Mouse (Mus musculus): ENCODE data around the gene Mcoln2. TPM values are rescaled to one million over a fixed set of nuclear protein-coding genes. Genes with fewer than 3 reads are reported as not detected.

Gene Mcoln2
- under 1 TPM; 0.33 to 0.35 TPM for total RNA-seq (2021)
- long read RNA-seq, experiment 1, result 0 reads
- long read RNA-seq, experiment 2, partial matches to known transcripts, result 0 of 1 reads
- long read RNA-seq, experiment 2, other reads (novel, unspliced or antisense), result 0 of 1 reads

- no peak for DNase-seq
Measured at GRCm38 (mm10) chr3:146149156-146150057, at the start of gene Mcoln2. Gene Mcoln2 (plus strand): TSS chr3:146149833.

DNA sequence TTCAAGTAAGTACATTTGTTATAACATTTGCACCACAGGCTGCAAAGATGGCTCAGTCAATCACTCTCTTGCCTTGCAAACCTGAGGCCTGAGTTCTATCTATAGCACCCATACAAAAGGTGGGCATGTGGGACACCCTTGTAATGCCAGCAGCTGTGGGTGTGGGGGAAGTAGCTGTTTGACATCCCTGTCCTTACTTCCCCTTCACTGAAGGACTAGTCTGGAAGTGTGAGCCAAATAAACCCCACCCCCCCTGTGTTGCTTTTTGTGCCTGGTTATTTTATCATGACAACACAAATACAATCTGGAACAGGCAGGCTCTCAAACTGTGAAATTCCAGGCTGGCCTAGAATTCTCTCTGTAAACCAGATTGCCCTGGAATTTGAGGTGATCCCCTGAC lies 49.7 kb upstream of the Mcoln2 start:
- DNase-seq, result no peak

- DNase-seq, result no peak
Measured at GRCm38 (mm10) chr3:146102049-146102448, 47.6 kb upstream of the Mcoln2 start.

DNA sequence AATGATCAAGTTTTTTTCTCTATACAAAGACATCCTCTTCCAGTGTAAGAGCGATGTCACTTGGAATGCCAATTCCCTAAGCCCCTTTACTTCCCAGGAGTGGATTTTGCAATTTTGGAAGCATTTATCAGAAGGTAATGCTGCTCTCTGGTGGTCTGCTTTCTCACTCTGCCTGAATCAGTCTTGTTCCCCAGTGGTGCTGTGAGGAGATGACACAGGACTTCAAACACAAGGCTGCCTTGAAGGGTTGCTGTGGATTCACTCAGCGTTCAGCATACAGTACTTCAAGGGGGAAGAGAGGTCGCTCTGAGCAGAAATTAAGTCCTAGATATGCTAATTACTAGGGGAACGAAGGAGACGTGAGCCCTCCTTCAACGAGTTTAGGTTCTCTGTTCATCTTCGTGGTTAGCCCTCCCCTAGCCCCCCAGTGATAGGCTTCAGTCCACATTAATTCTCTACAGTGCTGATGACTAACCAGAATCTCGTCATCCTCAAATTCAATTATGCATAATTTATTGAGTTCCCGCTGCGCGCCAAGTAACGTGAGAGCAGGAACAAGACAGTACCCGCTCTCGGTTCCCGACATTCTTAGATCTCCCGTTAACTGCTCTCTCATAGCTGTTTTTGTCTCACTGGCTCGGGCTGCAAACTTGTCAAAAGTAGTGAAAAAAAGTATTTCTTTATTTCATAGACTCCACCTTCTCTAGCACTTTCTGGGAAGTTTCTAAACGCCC lies 42.4 kb upstream of the Mcoln2 start:
- no peak for DNase-seq

DNA sequence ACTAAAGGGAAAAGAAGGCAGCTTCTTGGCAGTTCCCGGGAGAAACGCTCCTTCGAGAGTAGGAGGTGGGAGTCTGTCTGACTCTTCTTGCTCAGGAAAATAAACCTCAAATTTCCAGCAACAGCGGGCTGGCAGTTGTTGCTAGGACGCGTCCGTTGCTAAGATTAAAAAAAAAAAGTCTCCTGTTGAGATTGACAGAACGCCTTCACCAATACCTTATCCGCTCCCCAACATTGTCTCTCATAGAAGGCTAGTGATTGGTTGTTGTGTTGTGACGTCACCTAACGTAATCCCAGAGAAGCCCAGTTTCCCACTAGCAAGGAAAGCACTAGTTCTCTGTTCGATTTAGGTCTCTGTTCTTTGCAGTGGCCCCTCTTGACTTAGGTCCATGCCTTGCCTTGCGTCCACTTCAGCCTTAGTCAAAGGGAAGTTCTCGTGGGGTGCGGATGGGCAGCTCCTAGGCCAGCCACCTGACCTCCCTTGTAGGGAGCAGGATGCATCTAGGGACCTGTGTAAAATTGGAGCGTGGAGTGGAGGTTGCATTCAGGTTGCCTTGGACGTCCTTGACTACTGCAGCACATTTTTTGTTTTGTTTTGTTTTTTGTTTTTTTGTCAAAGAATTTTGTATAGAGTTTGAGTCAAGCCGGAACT lies 41.6 kb upstream of the Mcoln2 start, which contains the start of gene Wdr63:
Gene Wdr63, minus strand, starts transcription at position 210 of the 651 bp plus-strand sequence.
- DNase-seq, result no peak

DNA sequence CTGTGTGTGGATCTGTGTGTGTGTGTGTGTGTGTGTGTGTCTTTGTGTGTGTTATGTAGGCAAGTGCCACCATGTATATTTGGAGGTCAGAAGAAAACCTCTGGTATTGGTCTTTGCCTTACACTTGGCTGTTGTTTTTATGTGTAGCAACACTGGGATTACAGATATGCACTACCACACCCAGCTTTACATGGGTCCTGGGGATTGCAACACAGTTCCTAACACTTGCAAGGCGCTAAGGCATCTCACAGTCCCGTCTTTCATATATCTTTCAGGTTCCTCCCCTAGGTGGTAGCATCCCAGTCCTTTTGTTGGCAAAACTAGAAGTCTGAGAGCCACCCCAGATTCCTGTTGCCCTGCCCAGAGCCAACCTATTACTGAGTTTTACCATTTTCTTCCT lies 40.7 kb upstream of the Mcoln2 start:
- DNase-seq, result no peak

- DNase-seq, result no peak
Measured at GRCm38 (mm10) chr3:146110358-146110757, 39.3 kb upstream of the Mcoln2 start.

DNA sequence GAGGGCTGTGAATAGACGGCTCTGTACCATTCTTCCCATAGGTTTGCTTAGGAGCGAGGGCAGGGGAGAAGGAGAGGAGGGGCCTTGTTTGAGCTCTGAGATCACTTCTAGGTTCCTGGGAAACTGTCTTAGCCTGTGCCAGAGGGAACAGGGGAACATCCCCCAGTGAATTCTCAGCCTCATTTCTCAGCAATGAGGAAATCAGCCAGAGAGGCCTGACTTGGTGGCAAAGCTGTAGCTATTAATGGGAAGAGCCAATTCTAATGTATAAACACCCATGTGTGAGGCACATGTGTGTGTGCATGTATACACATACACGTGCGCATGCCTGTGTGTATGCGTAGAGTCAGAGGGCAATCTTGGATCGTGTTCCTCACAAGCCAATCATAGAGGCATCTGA lies 38.7 kb upstream of the Mcoln2 start:
- no peak for DNase-seq

DNA sequence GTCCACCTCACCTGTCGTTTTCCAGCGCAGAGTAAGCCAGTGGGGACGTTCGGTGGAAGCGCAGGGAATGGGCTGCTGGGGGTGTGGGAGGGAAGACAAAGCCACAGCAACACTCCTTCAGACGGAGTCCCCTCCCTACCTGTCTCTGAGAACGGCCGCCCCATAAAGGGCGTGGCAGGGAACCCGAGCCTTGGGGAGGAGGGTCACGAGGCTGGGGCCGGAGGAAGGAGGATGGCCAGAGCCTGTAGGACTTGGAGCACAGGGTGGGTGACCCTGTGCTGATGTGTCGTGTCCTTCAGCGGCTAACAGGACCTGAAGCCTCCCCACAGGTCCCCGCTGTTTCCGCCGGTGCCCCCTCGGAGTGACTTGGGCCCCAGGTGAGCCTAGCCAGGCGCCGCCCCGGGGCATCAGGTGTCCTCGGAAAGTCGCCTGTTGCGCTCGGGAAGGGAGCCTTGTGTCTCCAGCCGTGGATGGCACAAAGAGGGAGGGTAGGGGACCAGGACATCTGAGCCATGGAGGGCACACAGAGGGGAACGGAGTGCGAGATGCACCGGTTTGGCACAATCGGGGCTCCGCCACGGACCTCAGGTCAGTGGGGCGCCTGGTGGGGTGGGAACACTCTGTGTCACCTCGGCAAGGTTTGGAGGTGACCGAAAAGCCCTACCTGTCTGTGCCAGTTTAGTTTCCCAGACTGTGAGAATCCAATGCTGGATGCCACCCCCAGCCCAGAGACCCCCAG lies 32.2 kb upstream of the Mcoln2 start, which contains the start of gene Mcoln3:
Gene Mcoln3, plus strand, starts transcription at position 193 of the 739 bp plus-strand sequence.
- no peak for DNase-seq

- DNase-seq, result no peak
Measured at GRCm38 (mm10) chr3:146117997-146118457, 31.6 kb upstream of the Mcoln2 start.

GRCm38 (mm10) chr3:146121310-146122124 lies 28.1 kb upstream of the Mcoln2 start:
- DNase-seq, result no peak

DNA sequence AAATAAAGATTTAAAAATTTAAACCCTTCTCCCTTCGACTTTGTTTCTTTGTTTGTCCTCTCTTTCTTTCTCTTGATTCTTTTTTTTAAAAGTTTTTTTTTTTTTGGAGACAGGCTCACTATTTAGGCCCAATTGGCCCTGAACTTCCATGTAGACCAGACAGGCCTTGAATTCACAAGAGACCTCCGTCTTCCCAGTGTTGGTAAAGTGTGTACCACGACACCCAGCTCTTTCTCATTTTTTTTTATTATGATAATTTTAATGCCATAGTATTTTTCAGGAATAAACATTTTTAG lies 27.6 kb upstream of the Mcoln2 start:
- no peak for DNase-seq

DNA sequence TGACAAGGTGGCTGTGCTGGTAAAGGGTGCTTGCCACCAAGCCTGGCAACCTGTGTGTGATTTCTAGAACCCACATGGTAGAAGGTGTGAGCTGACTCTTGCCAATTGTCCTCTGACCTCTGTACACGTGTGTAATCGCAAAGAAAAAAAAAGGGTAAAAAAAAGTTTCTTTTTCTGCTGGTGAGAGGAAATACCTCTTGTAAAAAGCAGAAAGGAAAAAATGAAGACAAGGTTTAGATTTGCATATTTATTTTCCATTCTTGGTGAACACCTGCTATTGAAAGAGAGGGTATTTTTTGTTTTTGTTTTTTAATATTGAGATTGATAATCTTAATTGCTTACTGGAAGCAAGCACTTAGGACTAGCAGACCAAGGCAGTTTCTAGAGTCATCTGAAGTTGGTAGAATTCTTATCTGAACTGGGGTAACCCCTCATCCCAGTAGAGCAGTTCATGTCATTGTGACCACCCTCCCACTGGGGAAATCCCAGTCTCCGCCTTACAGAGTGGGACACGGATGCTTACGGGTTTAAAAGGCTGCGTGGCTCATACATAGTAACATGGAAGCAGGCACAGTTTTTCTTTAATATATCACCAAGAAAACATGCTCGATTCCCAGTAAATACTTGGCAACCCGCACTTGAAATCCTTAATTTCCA lies 26.7 kb upstream of the Mcoln2 start:
- DNase-seq, result no peak

DNA sequence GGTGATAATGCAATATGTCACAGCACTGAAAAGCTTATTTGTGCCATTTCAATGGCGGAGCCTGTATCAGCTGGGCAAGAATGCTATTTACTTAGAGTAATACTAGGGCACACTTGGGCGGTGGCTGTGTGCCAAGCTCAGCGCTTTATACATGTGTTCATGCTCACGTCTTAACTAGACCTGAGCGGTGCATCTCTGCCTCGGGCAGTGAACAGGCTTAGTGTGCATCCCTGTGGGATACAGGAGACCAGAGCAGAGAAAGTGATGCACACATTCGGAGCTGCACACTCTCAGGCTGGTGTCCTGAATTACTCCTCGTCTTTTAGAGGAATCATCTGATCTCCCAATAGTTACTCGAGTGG lies 26.2 kb upstream of the Mcoln2 start:
- no peak for DNase-seq

GRCm38 (mm10) chr3:146127205-146127604 lies 22.4 kb upstream of the Mcoln2 start:
- DNase-seq, result no peak

DNA sequence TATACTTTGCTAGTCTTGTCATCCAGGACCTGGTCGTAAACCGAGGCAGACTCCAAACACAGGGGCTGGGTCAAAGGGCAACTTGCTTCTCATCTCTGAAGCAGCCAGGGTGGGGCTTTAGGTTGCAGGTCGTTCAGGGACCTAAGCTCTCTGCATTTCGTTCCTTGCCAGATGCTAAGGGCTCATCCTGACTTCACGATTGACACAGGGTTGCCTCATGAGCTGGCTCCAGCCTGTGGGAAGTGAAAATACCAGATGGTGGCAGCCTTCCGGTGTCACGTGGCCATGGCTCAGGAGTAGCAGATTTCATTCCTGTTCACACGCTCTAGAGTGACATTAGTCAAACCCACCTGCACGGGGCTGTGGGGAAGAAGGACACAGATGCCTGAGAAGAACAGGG lies 14.8 kb upstream of the Mcoln2 start:
- no peak for DNase-seq

DNA sequence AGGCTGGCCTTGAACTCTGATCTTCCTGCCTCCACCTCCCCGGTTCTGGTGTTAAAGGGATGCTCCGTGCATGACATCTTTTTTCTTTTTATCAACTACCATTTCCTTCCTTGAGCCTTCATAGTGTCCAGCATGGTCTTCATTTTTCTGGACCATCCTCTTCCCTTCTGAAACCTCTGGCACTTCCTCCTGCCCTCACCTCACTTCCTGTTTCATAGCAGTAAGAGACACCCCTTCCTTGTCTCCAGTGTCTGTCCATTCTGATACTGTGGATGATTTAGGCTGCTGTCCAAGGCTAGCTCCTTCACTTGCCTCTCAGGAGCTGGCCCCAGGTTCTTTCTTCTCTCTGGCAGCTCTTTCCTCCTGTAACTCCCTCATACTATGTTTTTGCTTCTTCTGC lies 14.2 kb upstream of the Mcoln2 start:
- no peak for DNase-seq

GRCm38 (mm10) chr3:146136422-146136821 lies 13.2 kb upstream of the Mcoln2 start:
- DNase-seq, result no peak

DNA sequence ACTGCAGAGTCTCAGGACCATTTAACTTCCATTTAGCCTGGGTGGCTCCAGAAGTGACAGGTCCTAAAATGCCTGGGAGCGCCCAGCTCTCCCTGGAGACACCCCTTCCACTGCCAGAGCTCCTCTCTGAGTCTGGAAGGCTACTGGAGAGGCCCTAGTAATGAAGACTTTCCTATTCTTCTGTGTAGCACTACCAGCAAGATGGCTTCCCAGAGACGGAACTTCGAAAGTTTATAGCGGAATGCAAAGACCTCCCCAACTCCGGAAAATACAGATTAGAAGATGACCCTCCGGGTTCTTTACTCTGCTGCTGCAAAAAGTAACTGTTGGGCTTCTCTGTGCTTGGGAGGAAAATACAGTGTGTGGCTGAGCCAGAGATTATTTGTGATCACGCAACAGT lies 9.4 kb upstream of the Mcoln2 start:
- no peak for DNase-seq

DNA sequence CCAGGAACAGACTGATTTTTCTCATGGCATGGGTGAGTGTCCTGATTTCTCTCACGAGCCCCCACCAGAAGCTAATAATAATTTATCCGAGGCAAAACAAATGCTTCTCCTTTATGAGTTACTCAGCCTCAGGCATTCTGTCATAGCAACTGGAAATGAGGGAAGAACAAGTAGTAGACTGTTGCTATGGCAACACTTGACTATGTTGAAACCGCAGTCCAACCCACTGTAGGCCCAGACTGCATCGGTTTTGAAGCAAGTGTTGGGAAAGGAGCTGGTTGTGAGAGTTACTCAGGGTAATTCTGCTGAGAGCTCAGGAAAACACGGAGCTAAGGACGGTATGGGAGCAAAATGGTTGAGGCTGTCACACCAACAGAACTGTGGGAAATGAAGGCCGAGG lies 7.1 kb upstream of the Mcoln2 start:
- DNase-seq, result no peak

- DNase-seq, result no peak
Measured at GRCm38 (mm10) chr3:146145501-146145900, 4.1 kb upstream of the Mcoln2 start.
